Mouse (Mus musculus): ENCODE data around the gene Hoxb13.

DNA sequence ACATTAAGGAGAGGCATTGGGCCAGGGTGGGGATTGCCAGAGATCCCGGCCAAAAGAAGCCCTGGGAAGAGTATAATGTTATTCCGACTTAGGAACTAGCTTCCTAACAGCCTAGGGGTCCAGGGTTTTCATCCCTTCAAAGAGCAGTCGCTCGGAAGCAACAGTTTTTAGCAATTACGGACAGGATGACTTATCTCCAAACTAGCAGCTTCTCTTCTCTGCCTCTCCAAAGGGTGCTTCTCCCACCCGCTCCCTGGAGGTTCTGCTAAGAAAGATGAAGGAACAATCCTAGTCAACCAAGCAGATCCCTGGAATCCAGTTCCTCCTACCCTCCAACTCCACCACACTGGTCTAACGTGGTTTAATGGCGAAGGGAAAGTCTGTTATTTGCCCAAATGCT, 15.8 kb upstream of the Hoxb13 start:
- TF ChIP-seq CTCF (IDR thresholded peaks at IDR 0.05; ENCODE audit: extremely low read depth, insufficient read length, insufficient replicate concordance, low read depth, low read length) (no peak), POLR2A (IDR thresholded peaks at IDR 0.05; ENCODE audit: low read depth, low read length) (no peak)

Data from small intestine, adult 2 months (tissue).